Mouse (Mus musculus): Measurements from ENCODE around the gene Zfp839. TPM values are rescaled to one million over a fixed set of nuclear protein-coding genes. Genes with fewer than 3 reads are reported as not detected.
A peak's percentile ranks its signal among the peaks of the same experiment; 100 is the strongest.

Gene Zfp839
- total and polyA plus RNA-seq, 2 experiments from 2014 or later, result 1.9 to 4.5 TPM

GRCm38 (mm10) chr12:110843194-110844048 is 6.6 kb upstream of the Zfp839 start:
- ATAC-seq (ENCODE audit: low FRiP score) (no peak), DNase-seq (ENCODE audit: low spot score) (peak; percentile 82)
- H3K36me3 ChIP-seq (ENCODE audit: insufficient read depth, low read length), result no peaks in the 10 kb centered on the region
- peak overlapping the region; percentile 25 for H3K4me3 ChIP-seq (ENCODE audit: low read depth, low read length)
- peak; percentile 92 for TF ChIP-seq CTCF (IDR thresholded peaks at IDR 0.05)
- WGBS, result 18% methylated on average over 32 of the region's 32 CpGs
- H3K9ac ChIP-seq (replicated peaks; ENCODE audit: low read length, poor library complexity, severe bottlenecking), result no peak overlapping the region
- no peak overlapping the region for H3K27ac ChIP-seq (ENCODE audit: low read depth, low read length)
- H3K4me2 ChIP-seq (ENCODE audit: low read depth, low read length, poor library complexity, severe bottlenecking), result peak overlapping the region; percentile 43
- H3K27me3 ChIP-seq (ENCODE audit: insufficient read depth, low read length), result peaks cover 20% of the 10 kb centered on the region; the same call in 1 of the 2 replicates
- 0 out of 2 replicates have a peak, but pooled peaks cover 3% of the 10 kb centered on the region for H3K4me1 ChIP-seq (ENCODE audit: insufficient read depth, low read length)
- no peaks in the 10 kb centered on the region for H3K9me3 ChIP-seq (ENCODE audit: low read length)

DNA sequence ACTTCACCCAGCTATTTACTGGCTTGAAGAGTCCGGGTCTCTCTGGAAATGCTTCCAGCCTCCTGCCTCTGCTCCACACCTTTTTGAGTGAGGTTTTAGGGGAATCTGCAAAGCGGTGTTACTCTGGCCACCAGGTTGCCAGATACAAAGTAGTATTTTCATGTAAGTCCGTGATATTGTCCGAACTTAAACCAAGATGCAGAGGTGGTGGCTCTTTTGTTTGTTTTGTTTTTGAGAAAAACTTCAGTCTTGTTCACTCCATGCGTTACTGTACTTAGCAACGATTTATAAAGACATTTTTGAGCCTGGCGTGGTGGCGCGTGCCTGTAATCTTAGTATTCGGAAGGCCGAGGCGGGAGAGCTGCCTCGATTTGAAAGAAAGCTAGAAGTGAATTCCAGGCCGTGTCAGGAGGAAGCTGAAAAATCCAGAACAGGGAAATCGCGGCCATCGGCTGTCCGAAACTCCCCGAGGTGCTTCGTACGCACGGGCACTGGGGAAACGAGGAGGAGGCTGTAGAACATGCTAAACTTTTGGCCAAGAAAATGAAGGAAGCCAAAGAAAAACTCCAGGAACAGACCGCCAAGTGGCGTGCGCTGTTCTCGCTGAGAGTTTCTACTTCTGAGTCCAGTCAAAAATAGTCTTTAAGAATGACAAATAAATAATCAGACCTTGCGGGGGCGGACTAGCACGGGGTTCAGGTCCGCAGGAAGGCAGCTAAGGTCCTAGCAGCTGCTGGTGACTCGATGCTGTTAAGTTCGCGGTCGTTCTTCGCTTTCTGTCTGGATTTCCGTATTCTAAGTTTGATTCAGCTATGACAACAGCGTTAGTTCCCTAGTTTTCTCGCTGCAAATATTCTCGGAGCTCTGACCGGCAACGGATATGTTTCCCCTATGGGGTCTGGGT is 5.6 kb upstream of the Zfp839 start:
- Histone ChIP-seq H3K27me3 (ENCODE audit: insufficient read depth, low read length) (peaks cover 20% of the 10 kb centered on the region; the same call in 1 of the 2 replicates), H3K9me3 (ENCODE audit: low read length) (no peaks in the 10 kb centered on the region), H3K9ac (replicated peaks; ENCODE audit: low read length, poor library complexity, severe bottlenecking) (0 out of 2 replicates have a peak overlapping the region, but pooled peaks have one; percentile 19), H3K4me2 (ENCODE audit: low read depth, low read length, poor library complexity, severe bottlenecking) (peak overlapping the region; percentile 43), H3K4me1 (ENCODE audit: insufficient read depth, low read length) (0 out of 2 replicates have a peak, but pooled peaks cover 3% of the 10 kb centered on the region), H3K4me3 (ENCODE audit: low read depth, low read length) (peak overlapping the region; percentile 32), H3K36me3 (ENCODE audit: insufficient read depth, low read length) (no peaks in the 10 kb centered on the region), H3K27ac (ENCODE audit: low read depth, low read length) (no peak overlapping the region; the same call in 1 of the 2 replicates)
- ATAC-seq (ENCODE audit: low FRiP score) (no peak), DNase-seq (ENCODE audit: low spot score) (peak; percentile 24)
- 0 out of 2 replicates have a peak, but pooled peaks have one; percentile 1 for TF ChIP-seq CTCF (IDR thresholded peaks at IDR 0.05)
- WGBS, result 2% methylated on average over 42 of the region's 42 CpGs

GRCm38 (mm10) chr12:110845131-110845880 is 4.7 kb upstream of the Zfp839 start:
- WGBS, result under 1% methylated on average over 36 of the region's 36 CpGs
- no peak overlapping the region; the same call in 1 of the 2 replicates for H3K27ac ChIP-seq (ENCODE audit: low read depth, low read length)

GRCm38 (mm10) chr12:110846191-110846765 is 3.8 kb upstream of the Zfp839 start:
- no peak for ATAC-seq (ENCODE audit: low FRiP score)
- no peak overlapping the region for H3K27ac ChIP-seq (ENCODE audit: low read depth, low read length)
- TF ChIP-seq CTCF (IDR thresholded peaks at IDR 0.05), result no peak
- DNase-seq (ENCODE audit: low spot score), result peak; percentile 33
- no peak overlapping the region for H3K9ac ChIP-seq (replicated peaks; ENCODE audit: low read length, poor library complexity, severe bottlenecking)
- H3K36me3 ChIP-seq (ENCODE audit: insufficient read depth, low read length), result no peaks in the 10 kb centered on the region
- WGBS, result 67% methylated on average over 6 of the region's 6 CpGs
- no peak overlapping the region for H3K4me3 ChIP-seq (ENCODE audit: low read depth, low read length)
- H3K4me2 ChIP-seq (ENCODE audit: low read depth, low read length, poor library complexity, severe bottlenecking), result peak overlapping the region; percentile 43
- peaks cover 20% of the 10 kb centered on the region; the same call in 1 of the 2 replicates for H3K27me3 ChIP-seq (ENCODE audit: insufficient read depth, low read length)
- H3K9me3 ChIP-seq (ENCODE audit: low read length), result no peaks in the 10 kb centered on the region
- peaks cover 11% of the 10 kb centered on the region for H3K4me1 ChIP-seq (ENCODE audit: insufficient read depth, low read length)

More at GRCm38 (mm10) chr12:110845131-110845880, 4.7 kb upstream of the Zfp839 start:
- Histone ChIP-seq H3K4me2 (ENCODE audit: low read depth, low read length, poor library complexity, severe bottlenecking) (peak overlapping the region; percentile 43), H3K4me1 (ENCODE audit: insufficient read depth, low read length) (0 out of 2 replicates have a peak, but pooled peaks cover 3% of the 10 kb centered on the region), H3K36me3 (ENCODE audit: insufficient read depth, low read length) (no peaks in the 10 kb centered on the region), H3K9ac (replicated peaks; ENCODE audit: low read length, poor library complexity, severe bottlenecking) (0 out of 2 replicates have a peak overlapping the region, but pooled peaks have one; percentile 19), H3K4me3 (ENCODE audit: low read depth, low read length) (peak overlapping the region; percentile 32), H3K9me3 (ENCODE audit: low read length) (no peaks in the 10 kb centered on the region), H3K27me3 (ENCODE audit: insufficient read depth, low read length) (peaks cover 20% of the 10 kb centered on the region; the same call in 1 of the 2 replicates)
- TF ChIP-seq CTCF (IDR thresholded peaks at IDR 0.05), result no peak
- DNase-seq (ENCODE audit: low spot score), result peak; percentile 87
- ATAC-seq (ENCODE audit: low FRiP score), result peak; percentile 59

- DNase-seq (ENCODE audit: low spot score), result no peak
- Histone ChIP-seq H3K27ac (ENCODE audit: low read depth, low read length) (no peak overlapping the region), H3K9ac (replicated peaks; ENCODE audit: low read length, poor library complexity, severe bottlenecking) (peak overlapping the region; percentile 65; the same call in 1 of the 2 replicates), H3K27me3 (ENCODE audit: insufficient read depth, low read length) (peaks cover 7% of the 10 kb centered on the region; the same call in 1 of the 2 replicates), H3K4me3 (ENCODE audit: low read depth, low read length) (peak overlapping the region; percentile 64), H3K4me1 (ENCODE audit: insufficient read depth, low read length) (peaks cover 11% of the 10 kb centered on the region), H3K36me3 (ENCODE audit: insufficient read depth, low read length) (peaks cover 10% of the 10 kb centered on the region), H3K9me3 (ENCODE audit: low read length) (no peaks in the 10 kb centered on the region), H3K4me2 (ENCODE audit: low read depth, low read length, poor library complexity, severe bottlenecking) (peak overlapping the region; percentile 79)
- ATAC-seq (ENCODE audit: low FRiP score), result no peak
- WGBS, result 19% methylated on average over 9 of the region's 9 CpGs
- no peak for TF ChIP-seq CTCF (IDR thresholded peaks at IDR 0.05)
Observed at GRCm38 (mm10) chr12:110850929-110851256, 840 bp downstream of the Zfp839 start.
